Mouse (Mus musculus): ENCODE measurements around the gene Fbxo42.
A peak's percentile ranks its signal among the peaks of the same experiment; 100 is the strongest.

Gene Fbxo42

DNA sequence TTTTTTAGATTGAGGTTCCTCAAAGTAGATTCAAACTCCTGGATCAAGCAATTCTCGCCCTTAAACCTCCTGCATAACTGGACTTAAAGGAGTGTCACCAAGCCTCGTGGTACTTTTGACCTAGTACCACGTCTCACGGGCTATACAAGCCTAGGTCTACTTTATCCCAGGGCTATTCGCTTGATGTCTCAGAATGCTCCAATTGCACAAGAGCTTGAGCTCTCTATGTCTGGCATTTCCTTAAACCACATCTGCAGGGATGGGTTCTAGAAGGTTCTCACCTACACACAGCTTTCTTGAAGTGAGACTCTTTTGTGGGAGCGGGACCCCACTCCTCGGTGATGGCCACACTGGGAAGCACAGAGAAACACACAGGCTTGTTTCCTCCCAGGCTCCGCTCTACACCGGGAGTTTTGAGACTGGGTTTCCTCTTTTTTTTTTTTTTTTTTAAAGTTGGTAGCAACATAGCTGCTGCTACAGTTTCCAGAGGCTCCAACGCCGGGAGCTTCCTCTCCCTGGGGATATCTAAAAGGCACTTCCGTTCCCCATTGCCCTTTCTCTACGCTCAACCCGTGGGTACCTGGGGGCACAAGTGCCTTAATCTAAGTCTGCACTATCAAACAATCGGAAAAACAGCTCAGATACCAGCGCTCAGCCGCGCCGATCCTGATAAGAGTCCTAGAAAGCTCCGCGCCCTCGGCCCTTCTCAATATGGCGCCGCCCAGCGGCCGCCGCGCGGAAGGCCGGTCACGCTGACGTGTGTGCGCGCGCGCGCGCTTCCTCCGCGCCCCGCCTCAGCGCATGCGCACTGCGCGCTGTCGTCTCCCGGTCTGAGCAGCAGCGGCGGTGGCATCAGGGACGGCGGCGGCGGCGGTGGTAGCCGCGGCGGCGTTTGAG, at the start of gene Fbxo42:
Gene Fbxo42 (plus strand): TSS at position 802 of the 897 bp plus-strand sequence.
- DNase-seq (ENCODE audit: low read depth, low spot score) = peak; percentile 83

GRCm38 (mm10) chr4:141098935-141099334, 48.8 kb upstream of the Fbxo42 start:
- DNase-seq (ENCODE audit: low read depth, low spot score) = no peak

GRCm38 (mm10) chr4:141099956-141100355, 47.8 kb upstream of the Fbxo42 start:
- no peak for DNase-seq (ENCODE audit: low read depth, low spot score)

GRCm38 (mm10) chr4:141101291-141101690, 46.4 kb upstream of the Fbxo42 start:
- no peak for DNase-seq (ENCODE audit: low read depth, low spot score)

GRCm38 (mm10) chr4:141101855-141102254, 45.9 kb upstream of the Fbxo42 start:
- no peak for DNase-seq (ENCODE audit: low read depth, low spot score)

GRCm38 (mm10) chr4:141106526-141107183, 41.1 kb upstream of the Fbxo42 start:
- no peak for DNase-seq (ENCODE audit: low read depth, low spot score)

DNA sequence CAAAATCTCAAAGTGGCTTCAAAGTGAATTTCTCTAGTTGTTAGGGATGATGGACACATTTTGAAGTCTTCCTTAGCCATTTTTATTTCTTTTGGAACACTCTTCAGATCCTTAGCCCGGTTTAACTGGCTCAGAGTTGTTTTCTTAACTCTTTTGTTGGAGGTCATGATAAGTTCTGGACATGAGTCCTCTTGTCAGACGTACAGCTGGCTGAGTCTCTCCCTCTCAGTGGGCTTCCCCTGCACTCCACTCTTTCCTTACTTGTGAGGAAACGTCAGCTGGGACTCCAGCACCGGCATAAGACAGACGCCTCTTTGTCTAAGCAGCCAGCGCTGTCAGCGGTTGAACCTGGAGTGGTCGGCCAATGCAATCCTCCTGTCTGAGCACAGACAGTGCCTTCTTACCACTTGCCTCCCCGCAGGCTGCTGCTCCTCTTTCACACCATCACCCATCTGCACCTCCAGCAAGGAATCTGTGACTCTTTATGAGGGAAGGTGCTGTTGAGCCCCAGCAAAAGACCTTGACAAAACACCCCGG, 39.4 kb upstream of the Fbxo42 start:
- DNase-seq (ENCODE audit: low read depth, low spot score) = no peak

GRCm38 (mm10) chr4:141113831-141114230, 33.9 kb upstream of the Fbxo42 start:
- no peak for DNase-seq (ENCODE audit: low read depth, low spot score)

- DNase-seq (ENCODE audit: low read depth, low spot score) = no peak
Measured at GRCm38 (mm10) chr4:141114521-141114981, 33.2 kb upstream of the Fbxo42 start.

GRCm38 (mm10) chr4:141115398-141115797, 32.3 kb upstream of the Fbxo42 start:
- no peak for DNase-seq (ENCODE audit: low read depth, low spot score)

DNA sequence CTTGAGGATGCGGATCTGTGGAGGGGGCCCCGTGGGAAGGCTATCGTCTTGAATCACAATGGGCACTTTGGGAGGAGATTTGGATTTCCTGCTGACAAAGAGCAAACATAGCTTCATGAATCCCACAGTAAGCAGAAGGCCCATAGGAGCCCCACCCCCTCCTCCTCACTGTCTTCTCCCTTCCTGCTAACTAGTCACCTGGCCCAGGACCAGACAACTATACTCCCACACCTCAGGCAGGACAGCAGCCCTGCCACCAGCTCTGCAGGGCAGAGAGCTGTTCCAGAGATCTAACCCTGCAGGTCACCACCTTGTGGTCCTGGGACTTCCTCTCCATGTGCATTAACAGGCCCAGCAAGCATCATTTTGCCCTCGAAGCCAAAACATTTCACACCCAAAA, 29.0 kb upstream of the Fbxo42 start:
- DNase-seq (ENCODE audit: low read depth, low spot score) = no peak

DNA sequence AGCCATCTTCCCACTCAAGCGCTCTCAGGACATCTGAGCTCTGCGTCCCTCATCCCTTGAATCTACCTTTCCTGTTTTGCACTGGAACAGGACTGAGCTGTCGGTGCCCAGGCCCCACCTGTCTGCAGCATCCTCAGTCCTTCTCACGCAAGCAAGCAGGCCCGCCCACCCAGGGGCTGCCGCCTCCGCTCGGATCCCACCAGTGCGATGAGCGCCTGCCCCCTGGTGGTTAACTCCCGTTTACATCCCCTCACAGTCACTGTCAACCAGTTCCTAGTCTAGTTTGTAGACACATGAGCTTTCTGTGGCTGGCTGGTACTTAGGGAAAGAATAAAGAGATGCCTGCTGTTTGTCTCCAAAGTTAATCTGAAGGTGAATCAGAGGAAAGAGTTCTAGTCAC, 27.0 kb upstream of the Fbxo42 start:
- no peak for DNase-seq (ENCODE audit: low read depth, low spot score)

DNA sequence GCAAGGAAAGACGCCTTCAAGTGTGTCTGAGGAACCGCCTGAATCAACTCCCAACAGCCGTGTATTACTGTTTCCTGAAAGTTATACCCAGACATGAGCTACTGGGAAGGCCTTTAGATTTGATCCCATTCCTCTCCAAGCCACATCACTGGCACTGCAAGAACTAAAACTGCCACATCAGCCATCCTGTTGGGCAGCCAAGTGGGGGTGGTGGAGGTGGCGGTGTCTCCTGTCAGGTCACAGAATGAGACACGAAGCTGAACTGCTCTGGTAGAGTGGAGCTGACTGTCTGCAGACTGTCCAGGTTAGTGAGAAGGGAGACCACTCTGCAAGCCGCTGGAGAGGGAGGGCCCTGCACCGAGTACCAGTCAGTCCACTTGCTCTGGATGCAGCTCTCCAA, 25.1 kb upstream of the Fbxo42 start:
- DNase-seq (ENCODE audit: low read depth, low spot score) = no peak

DNA sequence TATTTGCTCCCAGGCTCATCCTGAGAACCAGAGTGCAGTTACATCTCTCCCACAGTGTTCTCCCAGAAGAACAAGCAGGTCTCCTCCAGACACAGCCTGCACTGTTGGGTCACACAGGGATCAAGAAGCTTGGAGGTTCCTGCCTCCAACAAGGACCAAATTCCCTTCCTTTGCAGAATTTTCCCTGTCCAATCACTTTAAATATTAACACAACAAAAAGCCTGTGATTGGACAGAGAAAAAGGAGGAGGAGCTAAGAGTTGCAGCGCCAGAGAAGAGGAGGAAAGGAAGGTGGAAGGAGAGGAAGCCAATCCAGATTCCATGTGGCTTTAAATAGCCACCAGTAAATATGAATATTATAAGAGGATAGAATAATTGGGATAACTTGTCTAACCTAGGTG, 24.6 kb upstream of the Fbxo42 start:
- DNase-seq (ENCODE audit: low read depth, low spot score) = no peak

GRCm38 (mm10) chr4:141129190-141129710, 18.5 kb upstream of the Fbxo42 start:
- DNase-seq (ENCODE audit: low read depth, low spot score) = no peak

GRCm38 (mm10) chr4:141130704-141131342, 16.9 kb upstream of the Fbxo42 start:
- DNase-seq (ENCODE audit: low read depth, low spot score) = no peak

DNA sequence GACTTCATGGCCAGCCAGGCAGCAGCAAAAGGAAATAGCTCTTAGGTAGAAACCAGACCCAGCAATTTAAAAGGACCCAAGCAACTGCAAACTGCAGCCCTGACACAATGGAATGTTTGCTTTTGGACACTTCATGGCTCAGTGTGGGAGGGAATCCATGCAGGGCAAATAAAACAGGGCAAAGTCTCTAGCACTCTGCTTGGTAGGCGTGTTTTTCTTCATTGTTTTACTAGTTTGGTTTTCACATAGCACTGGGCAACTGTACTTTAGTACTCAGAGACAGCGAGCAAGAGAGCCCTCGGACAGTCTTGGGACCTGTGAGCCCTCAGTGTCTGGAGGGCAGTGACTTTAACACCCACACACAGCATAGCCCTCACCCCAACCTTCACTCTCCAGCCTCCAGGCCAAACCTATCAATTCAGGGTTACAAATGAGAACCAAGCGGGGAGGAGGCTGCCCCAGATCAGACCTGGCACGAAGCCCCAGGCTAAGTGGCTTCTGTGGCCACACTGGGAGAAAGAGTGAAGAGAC, 16.1 kb upstream of the Fbxo42 start:
- DNase-seq (ENCODE audit: low read depth, low spot score) = no peak

DNA sequence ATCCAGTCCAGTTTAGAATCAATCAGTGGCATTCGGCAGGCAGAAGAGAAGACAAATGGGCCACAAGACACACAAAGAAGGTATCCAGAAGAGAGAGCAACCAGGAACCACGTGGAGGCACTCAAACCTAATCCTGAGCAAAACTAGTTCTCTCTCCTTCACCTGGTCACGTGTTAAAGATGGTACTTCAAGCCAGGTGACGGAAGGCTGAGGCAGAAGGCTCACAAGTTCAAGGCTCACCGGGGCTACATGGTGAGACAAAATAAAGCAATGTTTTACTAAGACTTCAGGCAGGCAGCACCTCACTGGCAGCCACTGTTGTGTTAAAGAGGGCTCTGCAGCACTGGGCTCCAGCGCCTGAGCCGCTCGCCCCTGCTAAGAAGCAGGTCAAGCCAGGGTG, 15.5 kb upstream of the Fbxo42 start:
- DNase-seq (ENCODE audit: low read depth, low spot score) = no peak

DNA sequence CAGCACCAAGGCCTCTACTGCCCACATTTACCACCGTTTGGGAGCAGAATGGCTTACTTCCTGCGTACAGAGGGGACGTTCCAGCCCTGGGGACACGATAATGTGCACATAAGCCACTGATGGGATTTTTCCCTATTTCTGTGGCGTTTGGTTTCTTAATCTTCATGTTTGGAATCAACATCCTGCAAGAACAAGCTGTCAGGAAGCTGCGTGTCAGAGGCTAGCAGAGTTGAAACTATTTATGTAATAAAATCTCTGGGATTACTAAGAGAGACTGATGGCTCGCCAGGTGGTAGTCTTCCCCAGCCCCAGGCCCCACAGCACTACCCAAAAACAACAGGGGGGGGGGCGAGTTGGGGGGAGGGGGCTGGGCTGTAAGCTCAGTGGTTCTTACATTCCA, 14.5 kb upstream of the Fbxo42 start:
- DNase-seq (ENCODE audit: low read depth, low spot score) = no peak

GRCm38 (mm10) chr4:141134031-141134441, 13.7 kb upstream of the Fbxo42 start:
- DNase-seq (ENCODE audit: low read depth, low spot score) = no peak

DNA sequence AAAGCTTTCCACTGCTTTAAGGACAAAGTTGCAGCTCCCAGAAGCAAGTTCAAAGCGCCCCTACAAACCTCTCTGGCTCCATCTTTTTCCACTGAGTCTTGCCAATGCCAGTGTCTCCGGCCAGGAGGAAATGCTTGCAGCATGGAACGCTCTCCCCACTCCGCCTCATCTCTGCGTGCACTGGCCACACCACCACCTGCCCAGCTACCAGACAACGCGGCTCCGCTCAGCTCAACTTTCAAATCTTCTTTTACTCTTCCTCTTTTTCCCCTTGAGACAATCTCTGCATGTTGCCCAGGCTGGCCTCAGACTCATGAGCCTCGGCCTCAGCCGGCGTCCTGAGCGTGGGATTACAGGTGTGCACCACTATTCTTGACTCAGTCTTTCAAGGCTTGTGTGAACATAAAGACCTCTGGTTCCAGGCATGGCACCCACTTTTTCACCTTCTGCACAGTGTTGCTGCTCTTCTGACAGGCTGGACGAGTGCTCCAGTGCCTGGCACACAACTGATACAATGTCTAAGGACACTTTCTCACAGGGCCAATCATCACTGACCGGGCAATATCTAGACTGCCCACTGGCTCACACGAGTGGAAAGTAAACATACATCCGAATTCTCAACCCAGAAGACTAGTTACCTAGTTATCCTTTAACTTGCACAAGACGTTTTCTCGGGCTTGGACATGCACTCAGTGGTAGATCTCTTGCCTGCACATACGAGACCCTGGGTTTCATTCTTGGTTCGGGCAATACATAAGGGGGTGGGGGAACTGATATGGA, 12.8 kb upstream of the Fbxo42 start:
- DNase-seq (ENCODE audit: low read depth, low spot score) = no peak
